Mouse (Mus musculus): ENCODE results near the gene Tas2r108.

Tas2r108 gene

GRCm38 (mm10) chr6:40493229-40493628, at the start of gene Tas2r108:
Gene Tas2r108, plus strand, starts transcription at chr6:40493529.
- DNase-seq (ENCODE audit: low spot score): no peak

GRCm38 (mm10) chr6:40448626-40449025, 44.7 kb upstream of the Tas2r108 start:
- DNase-seq (ENCODE audit: low spot score): no peak

DNA sequence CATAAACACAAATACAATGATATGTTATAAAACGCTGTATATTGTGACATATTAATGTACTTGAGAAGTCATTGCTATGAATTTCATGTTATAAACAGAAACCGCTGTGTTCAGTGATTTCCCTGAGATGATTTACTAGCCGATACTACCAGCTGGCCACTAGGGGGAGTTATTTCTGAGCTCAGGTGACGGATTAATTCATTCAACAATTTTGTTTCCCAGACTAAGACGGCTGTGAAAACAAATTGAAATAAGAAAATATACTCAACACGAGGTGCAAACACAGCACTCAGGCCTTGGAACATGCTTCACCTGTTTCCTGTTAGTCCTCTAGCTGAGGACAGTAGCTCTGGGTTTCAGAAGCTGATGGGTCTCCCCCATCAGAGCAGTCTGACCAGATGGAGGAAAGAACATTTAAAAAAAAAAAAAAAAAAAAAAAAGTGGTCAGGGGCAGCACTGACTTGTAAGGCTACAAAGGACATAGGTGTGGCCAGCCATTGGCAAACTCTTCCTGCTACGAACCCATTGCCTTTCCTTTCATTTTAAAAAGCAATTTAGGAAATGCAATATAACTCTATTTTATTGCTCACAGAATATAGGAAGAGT, 38.8 kb upstream of the Tas2r108 start:
- DNase-seq (ENCODE audit: low spot score): no peak

GRCm38 (mm10) chr6:40465710-40466109, 27.6 kb upstream of the Tas2r108 start:
- no peak for DNase-seq (ENCODE audit: low spot score)

DNA sequence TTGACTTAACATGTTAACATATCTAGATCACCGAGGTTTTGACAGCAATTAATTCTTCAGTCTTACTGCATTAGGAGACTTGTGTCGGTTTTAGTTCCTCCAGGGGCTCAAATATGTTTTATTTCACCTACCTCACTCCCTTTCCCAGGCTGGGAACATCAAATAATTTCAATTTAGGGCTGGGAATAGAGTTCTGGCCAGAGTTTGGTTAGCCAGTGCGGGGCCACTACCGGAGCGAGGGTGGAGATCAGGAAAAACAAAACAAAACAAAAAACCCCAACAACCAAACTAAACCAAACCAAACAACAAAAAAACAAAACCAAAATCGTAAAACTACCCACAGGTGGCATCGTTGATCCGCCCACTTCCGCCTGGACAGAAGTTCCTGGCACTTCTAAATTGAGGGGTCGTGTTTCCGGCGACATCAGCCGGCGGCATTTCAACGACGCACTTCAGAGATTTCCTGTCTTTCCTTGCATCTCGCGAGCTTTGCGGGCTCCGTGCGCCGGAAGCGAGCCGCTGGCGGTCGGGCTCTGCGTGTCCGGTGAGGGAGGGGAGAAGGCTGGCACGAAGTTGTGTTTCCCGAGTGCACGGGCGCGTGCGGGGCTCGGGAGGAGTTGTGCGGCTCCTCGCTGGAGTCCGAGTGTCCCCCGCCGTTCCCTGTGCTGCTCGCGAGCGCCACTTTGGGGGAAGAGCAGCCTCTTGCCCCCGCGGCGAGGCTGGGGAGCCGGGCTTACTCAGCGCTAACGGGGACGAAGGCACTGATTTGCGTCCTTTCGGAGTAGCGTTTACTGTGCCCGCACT, 22.2 kb upstream of the Tas2r108 start, which contains the start of gene Ssbp1:
Ssbp1 (plus strand) TSS at position 437 of the 804 bp plus-strand sequence.
- DNase-seq (ENCODE audit: low spot score): peak; percentile 95

DNA sequence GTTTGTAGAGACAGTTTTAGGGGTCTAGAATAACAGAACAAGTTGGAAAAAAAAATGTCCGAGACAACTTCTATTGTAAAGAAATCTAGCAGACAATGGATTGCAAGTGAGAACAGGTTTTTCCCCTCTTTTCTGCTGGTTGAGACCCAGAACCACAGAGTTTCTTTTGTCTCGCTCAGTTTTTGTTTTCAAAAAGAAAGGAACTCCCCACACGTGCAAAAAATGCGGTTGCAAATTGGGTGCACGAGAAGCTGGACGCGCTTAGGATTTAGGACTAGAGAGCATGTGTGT, 21.7 kb upstream of the Tas2r108 start:
- no peak for DNase-seq (ENCODE audit: low spot score)

DNA sequence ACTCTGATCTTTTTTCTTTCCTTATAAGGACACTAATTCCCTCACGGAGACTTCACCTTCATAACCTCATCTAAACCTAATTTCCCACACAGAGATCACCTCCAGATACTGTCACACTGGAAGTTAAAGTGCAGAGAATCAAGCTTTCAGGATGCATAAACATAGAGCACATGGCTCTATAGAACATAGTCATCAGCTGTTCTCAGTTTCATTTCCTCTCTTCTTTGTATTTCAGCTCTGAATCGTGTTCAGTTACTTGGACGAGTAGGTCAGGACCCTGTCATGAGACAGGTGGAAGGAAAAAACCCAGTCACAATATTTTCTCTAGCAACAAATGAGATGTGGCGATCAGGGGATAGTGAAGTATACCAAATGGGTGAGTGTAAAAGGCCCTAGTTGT, 17.2 kb upstream of the Tas2r108 start:
- no peak for DNase-seq (ENCODE audit: low spot score)

- DNase-seq (ENCODE audit: low spot score): peak; percentile 24
Measured at GRCm38 (mm10) chr6:40479705-40480104, 13.6 kb upstream of the Tas2r108 start.

- DNase-seq (ENCODE audit: low spot score): no peak
Measured at GRCm38 (mm10) chr6:40482318-40482717, 11.0 kb upstream of the Tas2r108 start.

DNA sequence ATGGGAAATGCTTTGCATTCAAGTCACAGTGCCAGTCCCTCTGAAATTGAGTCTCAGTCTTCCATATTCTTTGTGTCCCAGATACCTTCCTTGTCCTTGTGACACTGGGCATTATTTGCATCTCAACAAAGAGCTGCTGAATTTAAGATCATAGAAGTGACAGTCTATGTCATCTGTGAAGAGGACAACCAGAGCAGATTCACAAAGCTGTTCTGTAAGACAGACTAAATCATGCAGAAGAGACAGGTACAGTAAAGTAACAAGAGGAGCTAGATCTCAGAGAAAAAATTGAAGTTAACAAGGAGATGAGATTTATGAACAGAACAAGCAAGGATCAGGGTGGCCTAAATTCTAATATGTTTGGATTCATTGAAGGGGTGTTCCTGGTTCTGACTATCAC, 2.4 kb upstream of the Tas2r108 start, which contains the start of gene Tas2r137:
Tas2r137 (plus strand) TSS at position 301 of the 400 bp plus-strand sequence.
- no peak for DNase-seq (ENCODE audit: low spot score)

DNA sequence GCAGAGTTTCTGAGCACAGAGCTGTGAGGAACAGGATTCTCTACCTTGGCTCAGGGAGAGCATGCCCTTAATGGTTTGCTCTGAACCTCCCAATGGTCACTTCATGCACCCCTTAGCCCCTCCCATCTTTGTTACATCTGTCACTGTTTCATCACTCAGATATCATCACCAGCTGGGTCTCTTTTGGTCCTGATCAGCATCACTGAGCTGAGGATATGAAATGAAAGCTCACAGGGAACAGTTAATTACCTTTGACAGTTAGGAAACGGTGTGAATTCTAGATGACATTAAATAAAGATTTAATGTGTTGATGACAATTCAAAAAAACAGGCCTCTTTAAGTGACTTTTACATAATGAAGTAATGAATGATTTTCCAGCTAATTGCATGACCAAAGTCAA, 26.1 kb downstream of the Tas2r108 start, which contains the start of gene Prss37:
Prss37 (minus strand) TSS at position 101 of the 400 bp plus-strand sequence.
- DNase-seq (ENCODE audit: low spot score): no peak

All from MN1 (cell line).